Mouse (Mus musculus): ENCODE results near the gene Ccn6.

The Ccn6 gene

GRCm38 (mm10) chr10:39109489-39109874 lies 54.1 kb downstream of the Ccn6 start:
- no peak for TF ChIP-seq GATA4 (IDR thresholded peaks at IDR 0.05; ENCODE audit: insufficient replicate concordance, low read length)

- TF ChIP-seq GATA4 (IDR thresholded peaks at IDR 0.05; ENCODE audit: insufficient replicate concordance, low read length), result no peak
Observed at GRCm38 (mm10) chr10:39108837-39109488, 54.6 kb downstream of the Ccn6 start.

DNA sequence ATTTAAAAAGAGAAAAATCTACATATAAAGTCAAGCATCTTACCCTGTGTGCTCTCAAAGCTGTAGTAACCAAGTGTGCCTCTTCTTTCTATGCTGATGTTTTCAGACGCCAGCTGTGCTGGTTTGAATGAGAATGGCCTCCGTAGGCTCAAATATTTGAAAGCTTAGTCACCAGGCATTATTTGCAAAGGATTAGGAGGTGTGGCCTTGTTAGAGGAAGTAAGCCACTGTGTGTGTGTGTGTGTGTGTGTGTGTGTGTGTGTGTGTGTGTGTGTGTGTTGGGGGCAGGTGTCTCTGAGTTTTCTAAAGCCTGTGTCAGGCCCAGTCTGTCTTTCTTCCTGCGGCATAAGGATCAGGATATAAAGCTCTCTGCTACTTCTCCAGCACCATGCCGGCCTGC lies 56.7 kb downstream of the Ccn6 start:
- no peak for TF ChIP-seq GATA4 (IDR thresholded peaks at IDR 0.05; ENCODE audit: insufficient replicate concordance, low read length)

GRCm38 (mm10) chr10:39106413-39106812 lies 57.2 kb downstream of the Ccn6 start:
- no peak for TF ChIP-seq GATA4 (IDR thresholded peaks at IDR 0.05; ENCODE audit: insufficient replicate concordance, low read length)

DNA sequence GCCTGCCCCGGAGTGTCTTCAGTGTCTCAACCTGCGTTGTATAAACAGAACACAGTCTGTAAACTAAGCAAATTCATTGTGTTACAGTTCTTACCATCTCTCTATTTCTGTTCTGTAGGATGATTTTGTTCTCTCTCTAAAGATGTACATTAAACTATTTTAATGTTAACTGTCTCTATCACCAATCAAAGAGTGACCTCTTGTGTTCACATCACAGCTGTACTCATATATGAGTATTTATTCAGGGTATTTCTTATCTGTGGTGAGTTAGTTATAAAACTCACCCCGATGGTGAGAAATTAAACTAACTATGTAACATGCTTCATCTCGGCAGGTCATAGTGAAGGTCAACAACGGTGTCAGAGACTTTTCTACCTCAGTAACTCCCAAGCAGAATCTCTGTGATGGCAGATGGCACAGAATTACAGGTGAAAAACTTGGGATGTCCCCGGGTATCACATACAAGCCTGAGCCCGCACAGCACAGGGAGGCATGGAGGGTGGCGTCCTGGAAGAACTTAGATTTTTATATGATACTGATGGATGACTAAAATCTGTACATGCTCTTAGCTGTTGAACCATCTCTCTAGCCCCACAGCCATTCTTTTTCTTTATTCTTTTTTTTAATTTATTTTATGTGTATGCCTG lies 58.7 kb downstream of the Ccn6 start:
- TF ChIP-seq GATA4 (IDR thresholded peaks at IDR 0.05; ENCODE audit: insufficient replicate concordance, low read length), result no peak

Data from liver, adult (tissue).